Mouse (Mus musculus) CH12.LX (cell line): Measurements from ENCODE around the gene Matn1. TPM values are rescaled to one million over a fixed set of nuclear protein-coding genes. Genes with fewer than 3 reads are reported as not detected.

Experiments used
- DNase-seq: peaks from one replicate; pipeline ENCODE4 v3.0.0-alpha.2; 2013; ENCODE audit errors: extremely low read depth
- H3K27ac ChIP-seq: 2 replicates; pipeline ENCODE4 v1.5.1; 2012; ENCODE audit warnings: low read depth, mild to moderate bottlenecking, control low read depth, moderate library complexity; ENCODE audit not compliant: insufficient read depth
- H3K27me3 ChIP-seq: replicated peaks from 2 replicates; pipeline ENCODE3; 2012; ENCODE audit warnings: inconsistent platforms
- H3K36me3 ChIP-seq, 2 experiments: replicated peaks in 1 of 2; 2 replicates each; pipeline versions ENCODE3 to v1.6.1; 2012; ENCODE audit warnings: inconsistent platforms in 1 of 2, low read length in 1 of 2, mild to moderate bottlenecking in 1 of 2, mixed read lengths in 1 of 2, moderate library complexity in 1 of 2; ENCODE audit not compliant: control insufficient read depth in 1 of 2, insufficient read depth in 1 of 2
- H3K4me1 ChIP-seq, 2 experiments: 2 replicates each; pipeline ENCODE4 v1.6.1; 2012; ENCODE audit warnings: inconsistent platforms in 1 of 2, moderate library complexity in 1 of 2; ENCODE audit not compliant: insufficient read depth in 2 of 2, control insufficient read depth in 1 of 2
- H3K4me2 ChIP-seq: 2 replicates; pipeline ENCODE4 v1.6.1; 2012; ENCODE audit warnings: low read depth, mild to moderate bottlenecking, control low read depth; ENCODE audit not compliant: poor library complexity, insufficient read depth, severe bottlenecking
- H3K4me3 ChIP-seq, 3 experiments: fragments of 150-350 bp in 1 of 3; sonication (generic) in 1 of 3; replicated peaks in 1 of 3; 2 replicates each; pipeline versions ENCODE3 to v1.5.1; 2011 to 2012; ENCODE audit warnings: low read depth in 2 of 3, low read length in 2 of 3, mild to moderate bottlenecking in 2 of 3, moderate library complexity in 2 of 3, control low read depth in 1 of 3, improper control_type of control experiment in 1 of 3, inconsistent platforms in 1 of 3, mixed read lengths in 1 of 3; ENCODE audit not compliant: poor library complexity in 1 of 3
- H3K79me2 ChIP-seq: replicated peaks from 2 replicates; pipeline ENCODE4 v1.6.1; 2012; ENCODE audit warnings: mild to moderate bottlenecking, moderate library complexity; ENCODE audit not compliant: control insufficient read depth, poor library complexity, insufficient read depth, severe bottlenecking; ENCODE audit errors: extremely low read depth
- H3K9ac ChIP-seq: 2 replicates; pipeline ENCODE4 v1.6.1; 2012; ENCODE audit warnings: low read depth, mild to moderate bottlenecking, control low read depth, moderate library complexity; ENCODE audit not compliant: insufficient read depth
- H3K9me3 ChIP-seq: replicated peaks from 2 replicates; pipeline ENCODE3; 2012; ENCODE audit warnings: low read length, inconsistent platforms, mixed read lengths
- CHD2 ChIP-seq: IDR thresholded peaks from 2 replicates; pipeline ENCODE4 v1.6.1; 2011; ENCODE audit warnings: low read length, improper control_type of control experiment
- CTCF ChIP-seq, 2 experiments: IDR thresholded peaks in 1 of 2; conservative IDR thresholded peaks in 1 of 2; 2 replicates each; pipeline ENCODE4 v1.5.1; 2011 to 2012; ENCODE audit warnings: low read depth in 2 of 2, low read length in 2 of 2, improper control_type of control experiment in 1 of 2, inconsistent platforms in 1 of 2, mild to moderate bottlenecking in 1 of 2, moderate library complexity in 1 of 2
- E2F4 ChIP-seq: IDR thresholded peaks from 2 replicates; pipeline ENCODE4 v1.6.1; 2011; ENCODE audit warnings: low read depth, low read length, improper control_type of control experiment; ENCODE audit not compliant: insufficient replicate concordance
- ELF1 ChIP-seq: IDR thresholded peaks from 2 replicates; pipeline ENCODE4 v1.6.1; 2014; ENCODE audit warnings: low read depth, mild to moderate bottlenecking, inconsistent platforms, low read length, improper control_type of control experiment
- EP300 ChIP-seq: IDR thresholded peaks from 2 replicates; pipeline ENCODE4 v1.6.1; 2011; ENCODE audit warnings: low read length, improper control_type of control experiment
- ETS1 ChIP-seq: conservative IDR thresholded peaks from 2 replicates; pipeline ENCODE4 v1.6.1; 2012; ENCODE audit warnings: low read depth, mild to moderate bottlenecking, inconsistent platforms, low read length, improper control_type of control experiment, moderate library complexity
- GABPA ChIP-seq: IDR thresholded peaks from 2 replicates; pipeline ENCODE4 v1.6.1; 2012; ENCODE audit warnings: low read depth, low read length, improper control_type of control experiment, inconsistent platforms; ENCODE audit not compliant: insufficient replicate concordance
- HCFC1 ChIP-seq: IDR thresholded peaks from 2 replicates; pipeline ENCODE4 v1.6.1; 2012; ENCODE audit warnings: low read depth, mild to moderate bottlenecking, inconsistent platforms, low read length, improper control_type of control experiment
- IRF4 ChIP-seq: IDR thresholded peaks from 2 replicates; pipeline ENCODE4 v1.6.1; 2014; ENCODE audit warnings: low read depth, mild to moderate bottlenecking, inconsistent platforms, low read length, improper control_type of control experiment
- JUN ChIP-seq: IDR thresholded peaks from 2 replicates; pipeline ENCODE4 v1.6.1; 2011; ENCODE audit warnings: low read depth, mild to moderate bottlenecking, low read length, improper control_type of control experiment, moderate library complexity; ENCODE audit not compliant: insufficient read depth
- KAT2A ChIP-seq: IDR thresholded peaks from 2 replicates; pipeline ENCODE4 v1.6.1; 2012; ENCODE audit warnings: low read length, improper control_type of control experiment, inconsistent platforms; ENCODE audit not compliant: insufficient replicate concordance
- MAFK ChIP-seq: IDR thresholded peaks from 2 replicates; pipeline ENCODE4 v1.6.1; 2011; ENCODE audit warnings: low read length, improper control_type of control experiment; ENCODE audit not compliant: insufficient replicate concordance
- MAX ChIP-seq: IDR thresholded peaks from 2 replicates; pipeline ENCODE4 v1.6.1; 2011; ENCODE audit warnings: low read length, improper control_type of control experiment
- MAZ ChIP-seq: IDR thresholded peaks from 2 replicates; pipeline ENCODE4 v1.6.1; 2012; ENCODE audit warnings: low read depth, mild to moderate bottlenecking, inconsistent platforms, low read length, improper control_type of control experiment, moderate library complexity
- MEF2A ChIP-seq: IDR thresholded peaks from 2 replicates; pipeline ENCODE4 v1.6.1; 2014; ENCODE audit warnings: low read depth, mild to moderate bottlenecking, inconsistent platforms, low read length, improper control_type of control experiment, borderline replicate concordance
- MXI1 ChIP-seq: IDR thresholded peaks from 2 replicates; pipeline ENCODE4 v1.6.1; 2011; ENCODE audit warnings: mild to moderate bottlenecking, low read depth, low read length, improper control_type of control experiment
- MYC ChIP-seq: IDR thresholded peaks from 2 replicates; pipeline ENCODE4 v1.6.1; 2011; ENCODE audit warnings: low read depth, mild to moderate bottlenecking, improper control_type of control experiment, low read length
- NELFE ChIP-seq: IDR thresholded peaks from 2 replicates; pipeline ENCODE4 v1.6.1; 2011; ENCODE audit warnings: low read depth, low read length, improper control_type of control experiment
- NRF1 ChIP-seq: IDR thresholded peaks from 2 replicates; pipeline ENCODE4 v1.6.1; 2014; ENCODE audit warnings: low read depth, mild to moderate bottlenecking, inconsistent platforms, low read length, improper control_type of control experiment, moderate library complexity
- PAX5 ChIP-seq: IDR thresholded peaks from 2 replicates; pipeline ENCODE4 v1.6.1; 2012; ENCODE audit warnings: low read length, inconsistent platforms, mixed read lengths
- POLR2AphosphoS2 ChIP-seq: IDR thresholded peaks from 2 replicates; pipeline ENCODE4 v1.6.1; 2011; ENCODE audit warnings: low read depth, low read length, improper control_type of control experiment
- RAD21 ChIP-seq: IDR thresholded peaks from 2 replicates; pipeline ENCODE4 v1.6.1; 2011; ENCODE audit warnings: low read depth, mild to moderate bottlenecking, low read length, improper control_type of control experiment, moderate library complexity
- RCOR1 ChIP-seq: conservative IDR thresholded peaks from 2 replicates; pipeline ENCODE4 v1.6.1; 2012; ENCODE audit warnings: low read depth, mild to moderate bottlenecking, inconsistent platforms, low read length, improper control_type of control experiment
- SIN3A ChIP-seq: IDR thresholded peaks from 2 replicates; pipeline ENCODE4 v1.6.1; 2012; ENCODE audit warnings: low read length, improper control_type of control experiment, inconsistent platforms
- SMC3 ChIP-seq: IDR thresholded peaks from 2 replicates; pipeline ENCODE4 v1.6.1; 2011; ENCODE audit warnings: low read depth, low read length, improper control_type of control experiment
- TBP ChIP-seq: conservative IDR thresholded peaks from 2 replicates; pipeline ENCODE4 v1.6.1; 2011; ENCODE audit warnings: low read depth, low read length, improper control_type of control experiment
- UBTF ChIP-seq: IDR thresholded peaks from 2 replicates; pipeline ENCODE4 v1.6.1; 2012; ENCODE audit warnings: low read depth, mild to moderate bottlenecking, inconsistent platforms, low read length, improper control_type of control experiment, moderate library complexity
- USF1 ChIP-seq: IDR thresholded peaks from 2 replicates; pipeline ENCODE4 v1.6.1; 2014; ENCODE audit warnings: low read depth, mild to moderate bottlenecking, inconsistent platforms, low read length, improper control_type of control experiment
- ZC3H11A ChIP-seq: IDR thresholded peaks from 2 replicates; pipeline ENCODE4 v1.6.1; 2012; ENCODE audit warnings: low read depth, mild to moderate bottlenecking, inconsistent platforms, low read length, improper control_type of control experiment
- ZKSCAN1 ChIP-seq: IDR thresholded peaks from 2 replicates; pipeline ENCODE4 v1.6.1; 2012; ENCODE audit warnings: low read depth, inconsistent platforms, low read length, improper control_type of control experiment, borderline replicate concordance
- dilution Hi-C: fragments of 300-500 bp; cut with MboI; formaldehyde crosslinking; loops from 2 replicates; pipeline ENCODE4 v1.14.3; 2020; ENCODE audit warnings: low sequenced_read_pairs; ENCODE audit not compliant: extremely low pct_unique_long_range_greater_than_20kb, extremely low pct_ligation_motif_present
- in situ Hi-C: fragments of 300-500 bp; cut with MboI; formaldehyde crosslinking; loops from 3 replicates; pipeline ENCODE4 v1.14.3; 2019; ENCODE audit warnings: low sequenced_read_pairs, low pct_ligation_motif_present, low pct_unique_long_range_greater_than_20kb, mixed read lengths
- polyA plus RNA-seq: library from polyadenylated mRNA; unstranded; fragments of >175 nt; gene quantifications from 2 replicates; pipeline ENCODE4 v1.2.1, GENCODE M21; 2012; ENCODE audit warnings: low read depth; ENCODE audit not compliant: insufficient read length
- total RNA-seq, 2 experiments: library from RNA; depleted of rRNA; stranded (reverse); fragments of 300-350 nt in 1 of 2; fragments of >200 nt in 1 of 2; gene quantifications; 2 replicates each; pipeline ENCODE4 v1.2.3; 2012 to 2014

Gene Matn1
- total and polyA plus RNA-seq, 3 experiments: 0.52 to 3.5 (median 0.76) TPM

GRCm38 (mm10) chr4:130906296-130906695 is 37.9 kb upstream of the Matn1 start:
- in situ Hi-C loops (no loop called here), dilution Hi-C loops (no loop called here)
- no peaks in the 10 kb centered on the region for H3K9me3 ChIP-seq
- H3K27ac ChIP-seq: peak overlapping the region; percentile 94
- peak overlapping the region; percentile 38 for H3K9ac ChIP-seq
- H3K36me3 ChIP-seq: no peaks in the 10 kb centered on the region
- H3K79me2 ChIP-seq: 0 out of 2 replicates have a peak, but pooled peaks cover 1% of the 10 kb centered on the region
- H3K27me3 ChIP-seq: no peaks in the 10 kb centered on the region
- peak overlapping the region; percentile 60; the same call in 1 of the 2 replicates for H3K4me2 ChIP-seq
- TF ChIP-seq TBP (no peak), MAX (0 out of 2 replicates have a peak, but pooled peaks have one; percentile 6), RAD21 (no peak)
- H3K4me3 ChIP-seq: peak overlapping the region; percentile 11 to 56 (median 44)
- no peak for DNase-seq
- H3K4me1 ChIP-seq: peaks cover 54 to 92% of the 10 kb centered on the region in 2 experiments

GRCm38 (mm10) chr4:130907200-130908069 is 36.8 kb upstream of the Matn1 start:
- dilution Hi-C loops (no loop called here), in situ Hi-C loops (no loop called here)
- no peaks in the 10 kb centered on the region for H3K36me3 ChIP-seq
- peak overlapping the region; percentile 38 for H3K9ac ChIP-seq
- H3K4me2 ChIP-seq: peak overlapping the region; percentile 60
- H3K27me3 ChIP-seq: no peaks in the 10 kb centered on the region
- no peak for DNase-seq
- H3K27ac ChIP-seq: peak overlapping the region; percentile 97
- peaks cover 13% of the 10 kb centered on the region for H3K79me2 ChIP-seq
- no peaks in the 10 kb centered on the region for H3K9me3 ChIP-seq
- peak overlapping the region in 2 of 3 experiments; percentile 26 to 60 for H3K4me3 ChIP-seq
- H3K4me1 ChIP-seq: peaks cover 46 to 91% of the 10 kb centered on the region in 2 experiments
- TF ChIP-seq MXI1 (no peak), NRF1 (no peak), CTCF (conservative IDR thresholded peaks at IDR 0.05 in 1 of 2, IDR thresholded peaks at IDR 0.05 in 1 of 2; ENCODE audit: low read depth in 2 of 2, low read length in 2 of 2) (no peak), ELF1 (peak; percentile 74), KAT2A (no peak), MAZ (0 out of 2 replicates have a peak, but pooled peaks have one; percentile 44), POLR2AphosphoS2 (no peak), HCFC1 (no peak), CHD2 (peak; percentile 82), E2F4 (no peak), TBP (no peak), MYC (no peak), ZKSCAN1 (no peak), USF1 (no peak), JUN (0 out of 2 replicates have a peak, but pooled peaks have one; percentile 38), NELFE (no peak), SMC3 (no peak), RCOR1 (0 out of 2 replicates have a peak, but pooled peaks have one; percentile 34), PAX5 (no peak), MAFK (no peak), ETS1 (peak; percentile 86), EP300 (peak; percentile 59; the same call in 1 of the 2 replicates), RAD21 (no peak), SIN3A (0 out of 2 replicates have a peak, but pooled peaks have one; percentile 24), MEF2A (peak; percentile 94), GABPA (no peak), IRF4 (peak; percentile 76), ZC3H11A (no peak), UBTF (no peak)
